Mouse (Mus musculus) CH12.LX (cell line): ENCODE data around the gene Slc25a11. TPM values are rescaled to one million over a fixed set of nuclear protein-coding genes. Genes with fewer than 3 reads are reported as not detected.
A peak's percentile ranks its signal among the peaks of the same experiment; 100 is the strongest.

Experiments used
- DNase-seq: peaks from one replicate; pipeline ENCODE4 v3.0.0-alpha.2; 2013; ENCODE audit errors: extremely low read depth
- H3K27ac ChIP-seq: 2 replicates; pipeline ENCODE4 v1.5.1; 2012; ENCODE audit warnings: low read depth, mild to moderate bottlenecking, control low read depth, moderate library complexity; ENCODE audit not compliant: insufficient read depth
- H3K27me3 ChIP-seq: replicated peaks from 2 replicates; pipeline ENCODE3; 2012; ENCODE audit warnings: inconsistent platforms
- H3K36me3 ChIP-seq, 2 experiments: replicated peaks in 1 of 2; 2 replicates each; pipeline versions ENCODE3 to v1.6.1; 2012; ENCODE audit warnings: inconsistent platforms in 1 of 2, low read length in 1 of 2, mild to moderate bottlenecking in 1 of 2, mixed read lengths in 1 of 2, moderate library complexity in 1 of 2; ENCODE audit not compliant: control insufficient read depth in 1 of 2, insufficient read depth in 1 of 2
- H3K4me1 ChIP-seq, 2 experiments: 2 replicates each; pipeline ENCODE4 v1.6.1; 2012; ENCODE audit warnings: inconsistent platforms in 1 of 2, moderate library complexity in 1 of 2; ENCODE audit not compliant: insufficient read depth in 2 of 2, control insufficient read depth in 1 of 2
- H3K4me2 ChIP-seq: 2 replicates; pipeline ENCODE4 v1.6.1; 2012; ENCODE audit warnings: low read depth, mild to moderate bottlenecking, control low read depth; ENCODE audit not compliant: poor library complexity, insufficient read depth, severe bottlenecking
- H3K4me3 ChIP-seq, 3 experiments: fragments of 150-350 bp in 1 of 3; sonication (generic) in 1 of 3; replicated peaks in 1 of 3; 2 replicates each; pipeline versions ENCODE3 to v1.5.1; 2011 to 2012; ENCODE audit warnings: low read depth in 2 of 3, low read length in 2 of 3, mild to moderate bottlenecking in 2 of 3, moderate library complexity in 2 of 3, control low read depth in 1 of 3, improper control_type of control experiment in 1 of 3, inconsistent platforms in 1 of 3, mixed read lengths in 1 of 3; ENCODE audit not compliant: poor library complexity in 1 of 3
- H3K79me2 ChIP-seq: replicated peaks from 2 replicates; pipeline ENCODE4 v1.6.1; 2012; ENCODE audit warnings: mild to moderate bottlenecking, moderate library complexity; ENCODE audit not compliant: control insufficient read depth, poor library complexity, insufficient read depth, severe bottlenecking; ENCODE audit errors: extremely low read depth
- H3K9ac ChIP-seq: 2 replicates; pipeline ENCODE4 v1.6.1; 2012; ENCODE audit warnings: low read depth, mild to moderate bottlenecking, control low read depth, moderate library complexity; ENCODE audit not compliant: insufficient read depth
- H3K9me3 ChIP-seq: replicated peaks from 2 replicates; pipeline ENCODE3; 2012; ENCODE audit warnings: low read length, inconsistent platforms, mixed read lengths
- BHLHE40 ChIP-seq: IDR thresholded peaks from 2 replicates; pipeline ENCODE4 v1.6.1; 2011; ENCODE audit warnings: mild to moderate bottlenecking, low read depth, low read length, improper control_type of control experiment
- CHD1 ChIP-seq: IDR thresholded peaks from 2 replicates; pipeline ENCODE4 v1.6.1; 2012; ENCODE audit warnings: low read depth, low read length, improper control_type of control experiment, inconsistent platforms
- CTCF ChIP-seq, 2 experiments: IDR thresholded peaks in 1 of 2; conservative IDR thresholded peaks in 1 of 2; 2 replicates each; pipeline ENCODE4 v1.5.1; 2011 to 2012; ENCODE audit warnings: low read depth in 2 of 2, low read length in 2 of 2, improper control_type of control experiment in 1 of 2, inconsistent platforms in 1 of 2, mild to moderate bottlenecking in 1 of 2, moderate library complexity in 1 of 2
- E2F4 ChIP-seq: IDR thresholded peaks from 2 replicates; pipeline ENCODE4 v1.6.1; 2011; ENCODE audit warnings: low read depth, low read length, improper control_type of control experiment; ENCODE audit not compliant: insufficient replicate concordance
- ELF1 ChIP-seq: IDR thresholded peaks from 2 replicates; pipeline ENCODE4 v1.6.1; 2014; ENCODE audit warnings: low read depth, mild to moderate bottlenecking, inconsistent platforms, low read length, improper control_type of control experiment
- EP300 ChIP-seq: IDR thresholded peaks from 2 replicates; pipeline ENCODE4 v1.6.1; 2011; ENCODE audit warnings: low read length, improper control_type of control experiment
- ETS1 ChIP-seq: conservative IDR thresholded peaks from 2 replicates; pipeline ENCODE4 v1.6.1; 2012; ENCODE audit warnings: low read depth, mild to moderate bottlenecking, inconsistent platforms, low read length, improper control_type of control experiment, moderate library complexity
- GABPA ChIP-seq: IDR thresholded peaks from 2 replicates; pipeline ENCODE4 v1.6.1; 2012; ENCODE audit warnings: low read depth, low read length, improper control_type of control experiment, inconsistent platforms; ENCODE audit not compliant: insufficient replicate concordance
- HCFC1 ChIP-seq: IDR thresholded peaks from 2 replicates; pipeline ENCODE4 v1.6.1; 2012; ENCODE audit warnings: low read depth, mild to moderate bottlenecking, inconsistent platforms, low read length, improper control_type of control experiment
- IRF4 ChIP-seq: IDR thresholded peaks from 2 replicates; pipeline ENCODE4 v1.6.1; 2014; ENCODE audit warnings: low read depth, mild to moderate bottlenecking, inconsistent platforms, low read length, improper control_type of control experiment
- JUND ChIP-seq: conservative IDR thresholded peaks from 2 replicates; pipeline ENCODE4 v1.6.1; 2011; ENCODE audit warnings: low read depth, low read length, improper control_type of control experiment
- KAT2A ChIP-seq: IDR thresholded peaks from 2 replicates; pipeline ENCODE4 v1.6.1; 2012; ENCODE audit warnings: low read length, improper control_type of control experiment, inconsistent platforms; ENCODE audit not compliant: insufficient replicate concordance
- MAFK ChIP-seq: IDR thresholded peaks from 2 replicates; pipeline ENCODE4 v1.6.1; 2011; ENCODE audit warnings: low read length, improper control_type of control experiment; ENCODE audit not compliant: insufficient replicate concordance
- MAX ChIP-seq: IDR thresholded peaks from 2 replicates; pipeline ENCODE4 v1.6.1; 2011; ENCODE audit warnings: low read length, improper control_type of control experiment
- MAZ ChIP-seq: IDR thresholded peaks from 2 replicates; pipeline ENCODE4 v1.6.1; 2012; ENCODE audit warnings: low read depth, mild to moderate bottlenecking, inconsistent platforms, low read length, improper control_type of control experiment, moderate library complexity
- MEF2A ChIP-seq: IDR thresholded peaks from 2 replicates; pipeline ENCODE4 v1.6.1; 2014; ENCODE audit warnings: low read depth, mild to moderate bottlenecking, inconsistent platforms, low read length, improper control_type of control experiment, borderline replicate concordance
- MXI1 ChIP-seq: IDR thresholded peaks from 2 replicates; pipeline ENCODE4 v1.6.1; 2011; ENCODE audit warnings: mild to moderate bottlenecking, low read depth, low read length, improper control_type of control experiment
- MYC ChIP-seq: IDR thresholded peaks from 2 replicates; pipeline ENCODE4 v1.6.1; 2011; ENCODE audit warnings: low read depth, mild to moderate bottlenecking, improper control_type of control experiment, low read length
- NELFE ChIP-seq: IDR thresholded peaks from 2 replicates; pipeline ENCODE4 v1.6.1; 2011; ENCODE audit warnings: low read depth, low read length, improper control_type of control experiment
- NRF1 ChIP-seq: IDR thresholded peaks from 2 replicates; pipeline ENCODE4 v1.6.1; 2014; ENCODE audit warnings: low read depth, mild to moderate bottlenecking, inconsistent platforms, low read length, improper control_type of control experiment, moderate library complexity
- PAX5 ChIP-seq: IDR thresholded peaks from 2 replicates; pipeline ENCODE4 v1.6.1; 2012; ENCODE audit warnings: low read length, inconsistent platforms, mixed read lengths
- POLR2A ChIP-seq: IDR thresholded peaks from 2 replicates; pipeline ENCODE4 v1.6.1; 2011; ENCODE audit warnings: low read depth, mild to moderate bottlenecking, improper control_type of control experiment, low read length
- POLR2AphosphoS2 ChIP-seq: IDR thresholded peaks from 2 replicates; pipeline ENCODE4 v1.6.1; 2011; ENCODE audit warnings: low read depth, low read length, improper control_type of control experiment
- RAD21 ChIP-seq: IDR thresholded peaks from 2 replicates; pipeline ENCODE4 v1.6.1; 2011; ENCODE audit warnings: low read depth, mild to moderate bottlenecking, low read length, improper control_type of control experiment, moderate library complexity
- RCOR1 ChIP-seq: conservative IDR thresholded peaks from 2 replicates; pipeline ENCODE4 v1.6.1; 2012; ENCODE audit warnings: low read depth, mild to moderate bottlenecking, inconsistent platforms, low read length, improper control_type of control experiment
- TBP ChIP-seq: conservative IDR thresholded peaks from 2 replicates; pipeline ENCODE4 v1.6.1; 2011; ENCODE audit warnings: low read depth, low read length, improper control_type of control experiment
- TCF12 ChIP-seq: IDR thresholded peaks from 2 replicates; pipeline ENCODE4 v1.6.1; 2014; ENCODE audit warnings: low read depth, mild to moderate bottlenecking, inconsistent platforms, low read length, improper control_type of control experiment
- UBTF ChIP-seq: IDR thresholded peaks from 2 replicates; pipeline ENCODE4 v1.6.1; 2012; ENCODE audit warnings: low read depth, mild to moderate bottlenecking, inconsistent platforms, low read length, improper control_type of control experiment, moderate library complexity
- USF1 ChIP-seq: IDR thresholded peaks from 2 replicates; pipeline ENCODE4 v1.6.1; 2014; ENCODE audit warnings: low read depth, mild to moderate bottlenecking, inconsistent platforms, low read length, improper control_type of control experiment
- USF2 ChIP-seq: conservative IDR thresholded peaks from 2 replicates; pipeline ENCODE4 v1.6.1; 2011; ENCODE audit warnings: low read depth, low read length, improper control_type of control experiment
- ZKSCAN1 ChIP-seq: IDR thresholded peaks from 2 replicates; pipeline ENCODE4 v1.6.1; 2012; ENCODE audit warnings: low read depth, inconsistent platforms, low read length, improper control_type of control experiment, borderline replicate concordance
- ZMIZ1 ChIP-seq: IDR thresholded peaks from 2 replicates; pipeline ENCODE4 v1.6.1; 2012; ENCODE audit warnings: low read depth, mild to moderate bottlenecking, inconsistent platforms, low read length, improper control_type of control experiment
- ZNF384 ChIP-seq: IDR thresholded peaks from 2 replicates; pipeline ENCODE4 v1.6.1; 2012; ENCODE audit warnings: low read depth, low read length, improper control_type of control experiment, inconsistent platforms
- dilution Hi-C: fragments of 300-500 bp; cut with MboI; formaldehyde crosslinking; loops from 2 replicates; pipeline ENCODE4 v1.14.3; 2020; ENCODE audit warnings: low sequenced_read_pairs; ENCODE audit not compliant: extremely low pct_unique_long_range_greater_than_20kb, extremely low pct_ligation_motif_present
- in situ Hi-C: fragments of 300-500 bp; cut with MboI; formaldehyde crosslinking; loops from 3 replicates; pipeline ENCODE4 v1.14.3; 2019; ENCODE audit warnings: low sequenced_read_pairs, low pct_ligation_motif_present, low pct_unique_long_range_greater_than_20kb, mixed read lengths
- polyA plus RNA-seq: library from polyadenylated mRNA; unstranded; fragments of >175 nt; gene quantifications from 2 replicates; pipeline ENCODE4 v1.2.1, GENCODE M21; 2012; ENCODE audit warnings: low read depth; ENCODE audit not compliant: insufficient read length
- total RNA-seq, 2 experiments: library from RNA; depleted of rRNA; stranded (reverse); fragments of 300-350 nt in 1 of 2; fragments of >200 nt in 1 of 2; gene quantifications; 2 replicates each; pipeline ENCODE4 v1.2.3; 2012 to 2014

Slc25a11 gene
- total and polyA plus RNA-seq, 3 experiments: 99.0 to 135 (median 132) TPM

- TF ChIP-seq KAT2A (no peak), RCOR1 (no peak), GABPA (no peak), USF2 (no peak), USF1 (no peak)
These were observed 7.1 kb upstream of the Slc25a11 start, which contains the start of gene Pfn1 (continued) for GRCm38 (mm10) chr11:70654198-70654922.

- H3K36me3 ChIP-seq: peaks cover 38 to 51% of the 10 kb centered on the region in 2 experiments
- H3K4me1 ChIP-seq: peaks cover 24 to 64% of the 10 kb centered on the region in 2 experiments
- H3K9ac ChIP-seq: peak overlapping the region; percentile 99
- H3K27ac ChIP-seq: peak overlapping the region; percentile 96
- H3K4me3 ChIP-seq: peak overlapping the region; percentile 74 to 99 (median 78)
- H3K9me3 ChIP-seq: no peaks in the 10 kb centered on the region
- peaks cover 58% of the 10 kb centered on the region for H3K79me2 ChIP-seq
- in situ Hi-C loops (no loop called here), dilution Hi-C loops (no loop called here)
- no peaks in the 10 kb centered on the region for H3K27me3 ChIP-seq
- H3K4me2 ChIP-seq: peak overlapping the region; percentile 87
- DNase-seq: peak; percentile 75
- TF ChIP-seq ZKSCAN1 (no peak), GABPA (no peak), UBTF (no peak), ZMIZ1 (no peak; the same call in 1 of the 2 replicates), MAZ (peak; percentile 95), BHLHE40 (peak; percentile 43), POLR2A (peak; percentile 65), EP300 (peak; percentile 35; the same call in 1 of the 2 replicates), ZNF384 (0 out of 2 replicates have a peak, but pooled peaks have one; percentile 41), HCFC1 (peak; percentile 78), PAX5 (no peak), POLR2AphosphoS2 (peak; percentile 60; the same call in 1 of the 2 replicates), RCOR1 (peak; percentile 78), CTCF (conservative IDR thresholded peaks at IDR 0.05 in 1 of 2, IDR thresholded peaks at IDR 0.05 in 1 of 2; ENCODE audit: low read depth in 2 of 2, low read length in 2 of 2) (no peak), TBP (no peak), MXI1 (peak; percentile 92; the same call in 1 of the 2 replicates), MEF2A (peak; percentile 35; the same call in 1 of the 2 replicates), IRF4 (peak; percentile 65; the same call in 1 of the 2 replicates), RAD21 (no peak), MAFK (no peak), NRF1 (0 out of 2 replicates have a peak, but pooled peaks have one; percentile 31), CHD1 (peak; percentile 76; the same call in 1 of the 2 replicates), JUND (no peak), MYC (0 out of 2 replicates have a peak, but pooled peaks have one; percentile 53), MAX (peak; percentile 58), ETS1 (peak; percentile 48; the same call in 1 of the 2 replicates), NELFE (peak; percentile 43; the same call in 1 of the 2 replicates), TCF12 (peak; percentile 64; the same call in 1 of the 2 replicates), USF2 (no peak), E2F4 (peak; percentile 69; the same call in 1 of the 2 replicates), ELF1 (peak; percentile 80)
These were observed 6.3 kb upstream of the Slc25a11 start for GRCm38 (mm10) chr11:70653345-70654197.
